Mouse (Mus musculus) bone marrow macrophage, adult 2 months (primary cell): ENCODE measurements at regions not wholly inside any gene's neighbourhood (a gene's known extent, or its start where the extent isn't known, plus 50 kb on each side); places are given as distances from the start of the nearest gene placed in this dataset.

Source experiments
- H3K27ac ChIP-seq: 2 replicates; pipeline ENCODE4 v1.5.1; 2012; ENCODE audit warnings: low read depth, low read length; ENCODE audit not compliant: insufficient read depth
- H3K4me1 ChIP-seq: 2 replicates; pipeline ENCODE4 v1.6.1; 2012; ENCODE audit warnings: low read length; ENCODE audit not compliant: control insufficient read depth, insufficient read depth
- H3K4me3 ChIP-seq: 2 replicates; pipeline ENCODE4 v1.5.1; 2012; ENCODE audit warnings: mild to moderate bottlenecking, low read length, moderate library complexity; ENCODE audit not compliant: insufficient read depth
- CTCF ChIP-seq: IDR thresholded peaks from 2 replicates; pipeline ENCODE4 v1.5.1; 2012; ENCODE audit warnings: low read depth, mild to moderate bottlenecking, low read length, moderate library complexity
- POLR2A ChIP-seq: IDR thresholded peaks from 2 replicates; pipeline ENCODE4 v1.6.1; 2012; ENCODE audit warnings: mild to moderate bottlenecking, low read depth, low read length, borderline replicate concordance

DNA sequence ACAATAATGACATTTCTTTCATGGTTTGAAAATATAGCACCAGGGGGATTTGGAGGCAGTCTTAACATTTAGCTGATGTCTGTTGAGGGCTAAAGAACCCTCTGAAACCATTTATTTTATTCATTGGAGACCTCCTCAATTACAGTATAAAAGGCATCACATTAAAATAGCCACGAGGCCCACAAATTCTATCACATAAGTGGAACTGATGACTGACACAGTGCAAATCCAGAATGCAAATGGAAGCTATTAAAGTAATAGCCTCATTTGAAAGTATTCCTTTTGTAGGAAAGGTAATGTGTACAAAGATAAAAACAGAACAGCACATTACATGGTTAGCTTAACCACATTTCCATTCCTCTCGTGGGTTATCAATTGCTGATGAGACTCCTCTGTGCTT is 986.6 kb downstream of the Slc16a7 start:
- TF ChIP-seq POLR2A (no peak), CTCF (no peak)
- H3K27ac ChIP-seq, result no peak overlapping the region
- no peaks in the 10 kb centered on the region for H3K4me1 ChIP-seq
- no peak overlapping the region for H3K4me3 ChIP-seq

DNA sequence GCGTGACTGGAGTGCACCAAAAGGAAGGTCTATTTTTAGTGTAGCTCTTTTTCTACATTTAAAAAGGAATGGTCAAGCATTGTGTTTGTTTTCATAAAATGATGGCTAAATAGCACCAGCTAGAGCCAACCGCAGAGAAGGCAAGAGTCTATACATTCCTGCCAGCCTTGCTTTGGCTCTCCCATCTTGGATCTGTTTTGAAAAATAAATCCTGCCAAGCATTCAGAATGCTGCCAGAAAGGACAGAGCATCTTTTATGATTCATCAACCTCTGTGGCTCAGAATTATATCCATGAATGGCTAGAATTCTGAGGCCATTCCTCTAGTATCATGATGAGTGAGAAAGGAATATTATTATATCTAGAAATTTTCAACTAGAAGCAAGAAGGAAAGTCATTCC is 979.6 kb downstream of the Slc16a7 start:
- Histone ChIP-seq H3K27ac (no peak overlapping the region), H3K4me1 (no peaks in the 10 kb centered on the region), H3K4me3 (no peak overlapping the region)
- TF ChIP-seq POLR2A, result no peak

DNA sequence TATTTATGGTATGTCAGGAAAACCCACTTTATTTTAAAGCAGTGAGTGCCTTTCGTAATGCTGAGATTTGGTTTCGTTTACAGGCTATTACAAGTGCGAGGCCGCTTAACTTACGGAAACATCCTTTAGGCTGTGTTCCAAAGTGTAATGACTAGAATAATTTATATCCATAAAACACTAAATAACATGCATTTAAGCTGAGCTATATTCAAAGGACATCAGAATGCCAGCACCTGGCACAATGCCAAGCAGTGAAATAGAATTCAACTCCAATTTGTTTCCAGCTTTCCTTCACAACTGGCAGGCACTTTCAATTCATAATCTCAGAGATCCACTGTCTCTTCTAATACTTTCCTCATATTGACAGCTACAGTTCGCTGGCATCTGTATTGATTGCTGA is 972.7 kb downstream of the Slc16a7 start:
- Histone ChIP-seq H3K4me3 (no peak overlapping the region), H3K4me1 (no peaks in the 10 kb centered on the region), H3K27ac (no peak overlapping the region)
- no peak for TF ChIP-seq CTCF
- TF ChIP-seq POLR2A, result no peak

DNA sequence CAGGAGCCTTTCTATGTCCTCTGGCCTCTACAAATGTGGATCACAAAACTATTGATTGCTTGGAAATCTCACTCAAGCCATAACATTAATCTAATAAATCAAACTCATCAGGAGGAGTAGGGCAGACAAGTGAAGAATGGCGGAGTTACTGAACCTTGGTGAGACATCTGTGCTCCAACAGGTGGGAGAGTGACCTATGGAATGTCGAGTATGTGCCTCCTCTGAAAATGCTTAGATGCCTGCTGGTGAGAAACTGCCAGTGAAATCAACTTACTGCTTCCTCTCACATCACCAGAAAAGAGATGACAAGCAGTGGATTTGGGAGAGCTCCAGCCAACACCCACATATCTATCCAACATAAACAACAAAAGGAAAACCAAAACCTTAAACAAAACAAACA is 965.8 kb downstream of the Slc16a7 start:
- no peaks in the 10 kb centered on the region for H3K4me1 ChIP-seq
- TF ChIP-seq CTCF (no peak), POLR2A (no peak)
- no peak overlapping the region for H3K4me3 ChIP-seq
- H3K27ac ChIP-seq, result no peak overlapping the region
